Mouse (Mus musculus) hindbrain, embryonic 11.5 days (tissue): ENCODE data around the gene Gins3. TPM values are rescaled to one million over a fixed set of nuclear protein-coding genes. Genes with fewer than 3 reads are reported as not detected.

Experiments used
- ATAC-seq: fragments of 200-750 bp; cut with Nextera tagmentation; 2 replicates; pipeline ENCODE4 v1.8.0; 2017; ENCODE audit warnings: mild to moderate bottlenecking, moderate TSS enrichment, moderate library complexity; ENCODE audit not compliant: low FRiP score
- DNase-seq: peaks from one replicate; pipeline ENCODE4 v3.0.0-alpha.2; 2015; ENCODE audit warnings: low spot score
- H3K27ac ChIP-seq: fragments of 300-500 bp; sonication (generic); 2 replicates; pipeline ENCODE4 v1.5.1; 2014; ENCODE audit warnings: mild to moderate bottlenecking, low read depth, low read length
- H3K27me3 ChIP-seq: fragments of 300-500 bp; sonication (generic); 2 replicates; pipeline ENCODE4 v1.6.1; 2014; ENCODE audit warnings: mild to moderate bottlenecking, low read length, moderate library complexity, mixed read lengths; ENCODE audit not compliant: control insufficient read depth, insufficient read depth
- H3K36me3 ChIP-seq: fragments of 300-500 bp; sonication (generic); 2 replicates; pipeline ENCODE4 v1.6.1; 2014; ENCODE audit warnings: mild to moderate bottlenecking, low read length, moderate library complexity, mixed read lengths; ENCODE audit not compliant: control insufficient read depth, insufficient read depth
- H3K4me1 ChIP-seq: fragments of 300-500 bp; sonication (generic); replicated peaks from 2 replicates; pipeline ENCODE4 v1.6.1; 2014; ENCODE audit warnings: low read length, mixed read lengths; ENCODE audit not compliant: control insufficient read depth, insufficient read depth
- H3K4me2 ChIP-seq: fragments of 300-500 bp; sonication (generic); replicated peaks from 2 replicates; pipeline ENCODE4 v1.6.1; 2014; ENCODE audit warnings: mild to moderate bottlenecking, low read depth, low read length
- H3K4me3 ChIP-seq: fragments of 300-500 bp; sonication (generic); 2 replicates; pipeline ENCODE4 v1.5.1; 2014; ENCODE audit warnings: low read depth, low read length
- H3K9ac ChIP-seq: fragments of 300-500 bp; sonication (generic); 2 replicates; pipeline ENCODE4 v1.6.1; 2014; ENCODE audit warnings: low read depth, low read length
- H3K9me3 ChIP-seq: fragments of 300-500 bp; sonication (generic); 2 replicates; pipeline ENCODE4 v1.6.1; 2016; ENCODE audit warnings: low read length; ENCODE audit not compliant: control insufficient read depth
- WGBS: fragments of 180-500 bp; shearing (Covaris S2); extraction: QIAGEN DNeasy Blood & Tissue Kit; methylation state at CpG from one replicate; pipeline ENCODE4 v1.1.7; 2014; 5-methylcytosine and 5-hydroxymethylcytosine counted together
- polyA plus RNA-seq: library from polyadenylated mRNA; unstranded; fragments of >200 nt; fragmentation: Nextera tagmentation; extraction: Ambion mirVana; gene quantifications from 2 replicates; pipeline ENCODE4 v1.2.1, GENCODE M21; 2014

Gene Gins3
- polyA plus RNA-seq, 1 experiment from 2014 or later, result 24.1 TPM

GRCm38 (mm10) chr8:95620046-95620445, 13.2 kb upstream of the Gins3 start:
- WGBS, result 92% methylated on average over 2 of the region's 2 CpGs
- no peaks in the 10 kb centered on the region for H3K36me3 ChIP-seq
- ATAC-seq, result no peak
- H3K4me2 ChIP-seq, result no peak overlapping the region
- DNase-seq, result no peak
- no peaks in the 10 kb centered on the region for H3K4me1 ChIP-seq
- no peak overlapping the region for H3K9ac ChIP-seq
- no peak overlapping the region for H3K4me3 ChIP-seq
- H3K27ac ChIP-seq, result no peak overlapping the region
- H3K27me3 ChIP-seq, result no peaks in the 10 kb centered on the region
- no peaks in the 10 kb centered on the region for H3K9me3 ChIP-seq

- Histone ChIP-seq H3K4me1 (no peaks in the 10 kb centered on the region), H3K27ac (no peak overlapping the region), H3K4me3 (no peak overlapping the region), H3K9ac (no peak overlapping the region), H3K9me3 (no peaks in the 10 kb centered on the region), H3K4me2 (no peak overlapping the region), H3K36me3 (no peaks in the 10 kb centered on the region), H3K27me3 (no peaks in the 10 kb centered on the region)
- 78% methylated on average over 2 of the region's 2 CpGs for WGBS
- no peak for ATAC-seq
- no peak for DNase-seq
These were observed 8.4 kb upstream of the Gins3 start for GRCm38 (mm10) chr8:95624833-95625232.

GRCm38 (mm10) chr8:95632840-95633239, 413 bp upstream of the Gins3 start:
- Histone ChIP-seq H3K36me3 (no peaks in the 10 kb centered on the region), H3K4me1 (no peaks in the 10 kb centered on the region), H3K4me3 (peak overlapping the region; percentile 77), H3K27me3 (no peaks in the 10 kb centered on the region), H3K9me3 (no peaks in the 10 kb centered on the region), H3K9ac (no peak overlapping the region), H3K27ac (no peak overlapping the region), H3K4me2 (no peak overlapping the region; the same call in 1 of the 2 replicates)
- ATAC-seq (peak; percentile 47; the same call in 1 of the 2 replicates), DNase-seq (no peak)
- 85% methylated on average over 6 of the region's 6 CpGs for WGBS

GRCm38 (mm10) chr8:95634063-95634340, 749 bp downstream of the Gins3 start:
- ATAC-seq (no peak), DNase-seq (no peak)
- H3K27ac ChIP-seq, result no peak overlapping the region
- H3K4me3 ChIP-seq, result peak overlapping the region; percentile 77
- 8% methylated on average over 6 of the region's 6 CpGs for WGBS
- peak overlapping the region; percentile 80 for H3K4me2 ChIP-seq
- no peaks in the 10 kb centered on the region for H3K4me1 ChIP-seq
- H3K9ac ChIP-seq, result peak overlapping the region; percentile 65
- H3K27me3 ChIP-seq, result no peaks in the 10 kb centered on the region
- H3K9me3 ChIP-seq, result no peaks in the 10 kb centered on the region
- H3K36me3 ChIP-seq, result no peaks in the 10 kb centered on the region

GRCm38 (mm10) chr8:95644942-95645341, 11.7 kb downstream of the Gins3 start:
- H3K27ac ChIP-seq, result no peak overlapping the region
- no peaks in the 10 kb centered on the region for H3K4me1 ChIP-seq
- H3K27me3 ChIP-seq, result no peaks in the 10 kb centered on the region
- ATAC-seq, result no peak
- WGBS, result 91% methylated on average over 2 of the region's 2 CpGs
- no peaks in the 10 kb centered on the region for H3K9me3 ChIP-seq
- H3K9ac ChIP-seq, result no peak overlapping the region
- DNase-seq, result no peak
- no peak overlapping the region for H3K4me3 ChIP-seq
- H3K4me2 ChIP-seq, result no peak overlapping the region
- no peaks in the 10 kb centered on the region for H3K36me3 ChIP-seq

GRCm38 (mm10) chr8:95648251-95648650, 15.0 kb downstream of the Gins3 start:
- DNase-seq (no peak), ATAC-seq (no peak)
- no peaks in the 10 kb centered on the region for H3K9me3 ChIP-seq
- no peaks in the 10 kb centered on the region for H3K36me3 ChIP-seq
- no peaks in the 10 kb centered on the region for H3K27me3 ChIP-seq
- H3K4me2 ChIP-seq, result no peak overlapping the region
- 82% methylated on average over 3 of the region's 3 CpGs for WGBS
- no peak overlapping the region for H3K4me3 ChIP-seq
- no peak overlapping the region for H3K9ac ChIP-seq
- no peak overlapping the region for H3K27ac ChIP-seq
- H3K4me1 ChIP-seq, result no peaks in the 10 kb centered on the region

- no peak overlapping the region for H3K9ac ChIP-seq
- no peaks in the 10 kb centered on the region for H3K4me1 ChIP-seq
- no peak overlapping the region for H3K27ac ChIP-seq
- H3K4me2 ChIP-seq, result no peak overlapping the region
- DNase-seq (no peak), ATAC-seq (no peak)
- 84% methylated on average over 5 of the region's 5 CpGs for WGBS
- H3K4me3 ChIP-seq, result no peak overlapping the region
- H3K36me3 ChIP-seq, result no peaks in the 10 kb centered on the region
- H3K27me3 ChIP-seq, result no peaks in the 10 kb centered on the region
- H3K9me3 ChIP-seq, result no peaks in the 10 kb centered on the region
These were observed 20.1 kb downstream of the Gins3 start for GRCm38 (mm10) chr8:95653351-95653750.

GRCm38 (mm10) chr8:95655831-95656230, 22.6 kb downstream of the Gins3 start:
- H3K36me3 ChIP-seq, result no peaks in the 10 kb centered on the region
- H3K4me1 ChIP-seq, result no peaks in the 10 kb centered on the region
- H3K9ac ChIP-seq, result no peak overlapping the region
- WGBS, result 85% methylated on average over 7 of the region's 7 CpGs
- DNase-seq (no peak), ATAC-seq (no peak)
- no peaks in the 10 kb centered on the region for H3K27me3 ChIP-seq
- no peak overlapping the region for H3K27ac ChIP-seq
- no peak overlapping the region for H3K4me2 ChIP-seq
- H3K4me3 ChIP-seq, result no peak overlapping the region
- no peaks in the 10 kb centered on the region for H3K9me3 ChIP-seq

- no peak overlapping the region for H3K4me3 ChIP-seq
- WGBS, result 59% methylated on average over 5 of the region's 5 CpGs
- ATAC-seq, result no peak
These were observed 23.2 kb downstream of the Gins3 start for GRCm38 (mm10) chr8:95656316-95657002.

More at GRCm38 (mm10) chr8:95656316-95657002, 23.2 kb downstream of the Gins3 start:
- no peaks in the 10 kb centered on the region for H3K9me3 ChIP-seq
- no peaks in the 10 kb centered on the region for H3K27me3 ChIP-seq
- DNase-seq, result no peak
- no peak overlapping the region for H3K9ac ChIP-seq
- H3K4me1 ChIP-seq, result no peaks in the 10 kb centered on the region
- H3K4me2 ChIP-seq, result no peak overlapping the region
- H3K36me3 ChIP-seq, result no peaks in the 10 kb centered on the region
- no peak overlapping the region for H3K27ac ChIP-seq
